Mouse (Mus musculus): ENCODE data around the gene Gm5431.
"Not testable (repeated sequence)": the region's sequence is repeated elsewhere in the genome, so short reads cannot be mapped to it uniquely, and the experiment has no call there.

DNA sequence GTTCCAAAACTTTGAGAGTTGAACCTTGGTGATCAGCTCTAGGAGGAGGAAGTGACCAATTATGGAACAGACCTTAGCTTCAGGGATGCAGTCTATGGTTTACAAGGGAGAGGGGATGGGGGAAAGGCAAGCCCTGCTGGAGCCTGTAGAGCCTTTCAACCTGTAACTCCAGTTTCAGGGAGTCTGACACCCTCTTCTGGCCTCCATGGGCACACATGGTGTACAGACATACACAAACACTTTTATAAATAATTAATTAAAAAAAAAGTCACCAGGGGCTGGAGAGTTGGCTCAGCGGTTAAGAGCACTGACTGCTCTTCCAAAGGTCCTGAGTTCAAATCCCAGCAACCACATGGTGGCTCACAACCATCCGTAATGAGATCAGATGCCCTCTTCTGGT is 55.7 kb downstream of the Gm5431 start:
- TF ChIP-seq CTCF (IDR thresholded peaks at IDR 0.05; ENCODE audit: borderline replicate concordance, insufficient read depth, low read depth, low read length); POLR2A (IDR thresholded peaks at IDR 0.05; ENCODE audit: borderline replicate concordance, insufficient read depth, low read length): not testable (repeated sequence)

Data from cerebellum, adult 2 months (tissue).